ENCODE assay signal across 11 mouse cellular contexts in the genomic region with DNA sequence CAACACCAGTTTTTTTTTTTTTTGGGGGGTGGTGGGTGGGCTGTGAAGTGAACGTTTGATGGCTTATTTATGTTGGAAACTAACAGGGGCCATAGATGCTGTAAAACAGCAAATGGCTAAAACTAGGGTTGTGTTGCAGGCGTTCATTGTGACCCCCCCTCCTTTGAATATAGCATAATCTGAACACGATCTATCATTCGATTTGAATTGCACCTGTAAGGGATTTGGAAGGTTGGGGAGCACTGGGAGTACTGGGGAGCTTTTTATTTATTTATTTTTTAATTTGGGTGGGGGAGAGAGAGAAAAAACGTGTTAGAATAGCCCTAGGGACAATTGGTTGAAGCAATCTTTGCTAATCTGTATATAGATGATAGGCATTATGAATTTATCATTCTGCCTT. TPM values are rescaled to one million over a fixed set of nuclear protein-coding genes. Genes with fewer than 3 reads are reported as not detected.
A peak's percentile ranks its signal among the peaks of the same experiment; 100 is the strongest.
DNase-seq lines count a peak whose midpoint lies in the region; ATAC-seq lines count a peak whose summit lies in the region.
"Had no signal": no experiment of that assay in that cellular context is flagged by ENCODE, and none has a peak within 500 bp of the region (broad histone marks: within the 10 kb centered on the region; RNA-seq: fewer than 3 reads in every experiment).

No protein-coding gene starts in this region.

- no peak overlapping the region for H3K27ac ChIP-seq in lung, embryonic 15.5 days
- H3K27ac ChIP-seq in forebrain, embryonic 14.5 days (ENCODE audit: low read depth, low read length), result no peak overlapping the region
- H3K27ac ChIP-seq in intestine, embryonic 16.5 days (ENCODE audit: low read length), result no peak overlapping the region
- H3K27ac ChIP-seq: kidney, postnatal 0 days had no signal

- WGBS in lung, embryonic 15.5 days, result 34% methylated on average over 5 of the region's 5 CpGs
- 34% methylated on average over 5 of the region's 5 CpGs for WGBS in forebrain, embryonic 14.5 days
- WGBS in intestine, embryonic 16.5 days, result 27% methylated on average over 5 of the region's 5 CpGs

- H3K4me1 ChIP-seq in lung, embryonic 15.5 days, result peaks cover 4% of the 10 kb centered on the region; the same call in 1 of the 2 replicates
- peaks cover 18% of the 10 kb centered on the region for H3K4me1 ChIP-seq in forebrain, embryonic 14.5 days (ENCODE audit: control insufficient read depth, insufficient read depth, low read length)
- peaks cover 3% of the 10 kb centered on the region; the same call in 1 of the 2 replicates for H3K4me1 ChIP-seq in intestine, embryonic 16.5 days (ENCODE audit: control insufficient read depth, insufficient read depth, low read length)

- no peak for DNase-seq in lung, postnatal 10 days
- DNase-seq in forebrain, embryonic 14.5 days (ENCODE audit: low spot score), result peak; percentile 43
- DNase-seq in retina, embryonic 14.5 days (ENCODE audit: low spot score), result peak; percentile 23
- DNase-seq in lung, adult 18-20 months, result no peak
- DNase-seq in adrenal gland, postnatal 36 days, result no peak
- DNase-seq: gastrocnemius, postnatal 14 days had no signal

- peak overlapping the region; percentile 94; the same call in 1 of the 2 replicates for H3K4me2 ChIP-seq in lung, embryonic 15.5 days
- peak overlapping the region; percentile 69 for H3K4me2 ChIP-seq in forebrain, embryonic 14.5 days (ENCODE audit: low read length)
- H3K4me2 ChIP-seq in intestine, embryonic 16.5 days (ENCODE audit: low read depth, low read length), result 0 out of 2 replicates have a peak overlapping the region, but pooled peaks have one; percentile 96

- no peak for ATAC-seq in lung, embryonic 15.5 days (ENCODE audit: borderline replicate concordance, extremely low read depth, low FRiP score, low TSS enrichment)
- no peak for ATAC-seq in forebrain, embryonic 14.5 days
- ATAC-seq in intestine, embryonic 16.5 days, result no peak
- no peak for ATAC-seq in activated CD4-positive, CD25-positive, alpha-beta regulatory T cell, adult 4 months

- no peaks in the 10 kb centered on the region for H3K36me3 ChIP-seq in lung, embryonic 15.5 days
- H3K36me3 ChIP-seq in forebrain, embryonic 14.5 days (ENCODE audit: control insufficient read depth, insufficient read depth, low read length), result no peaks in the 10 kb centered on the region
- H3K36me3 ChIP-seq in intestine, embryonic 16.5 days (ENCODE audit: control insufficient read depth, insufficient read depth, low read length), result no peaks in the 10 kb centered on the region

- H3K9ac ChIP-seq in lung, embryonic 15.5 days, result no peak overlapping the region
- H3K9ac ChIP-seq in forebrain, embryonic 14.5 days (ENCODE audit: low read length), result peak overlapping the region; percentile 69
- H3K9ac ChIP-seq in intestine, embryonic 16.5 days (ENCODE audit: low read depth, low read length), result no peak overlapping the region

- H3K9me3 ChIP-seq in lung, embryonic 15.5 days, result no peaks in the 10 kb centered on the region
- no peaks in the 10 kb centered on the region for H3K9me3 ChIP-seq in forebrain, embryonic 14.5 days (replicated peaks; ENCODE audit: control insufficient read depth, low read length)
- H3K9me3 ChIP-seq in intestine, embryonic 16.5 days (ENCODE audit: control insufficient read depth, low read length), result no peaks in the 10 kb centered on the region

- no peaks in the 10 kb centered on the region for H3K27me3 ChIP-seq in lung, embryonic 15.5 days
- no peaks in the 10 kb centered on the region for H3K27me3 ChIP-seq in forebrain, embryonic 14.5 days (replicated peaks; ENCODE audit: control insufficient read depth, insufficient read depth, low read length)
- no peaks in the 10 kb centered on the region; the same call in 1 of the 2 replicates for H3K27me3 ChIP-seq in intestine, embryonic 16.5 days (replicated peaks; ENCODE audit: control insufficient read depth, insufficient read depth, low read length)

- H3K4me3 ChIP-seq in lung, embryonic 15.5 days, result no peak overlapping the region
- peak overlapping the region; percentile 60 for H3K4me3 ChIP-seq in forebrain, embryonic 14.5 days (ENCODE audit: low read depth, low read length)
- H3K4me3 ChIP-seq in intestine, embryonic 16.5 days (ENCODE audit: low read length), result peak overlapping the region; percentile 57; the same call in 1 of the 2 replicates

RNA-seq across cellular contexts. Expression of gene Ncam2, which starts 1.0 kb away (rescaled TPM):
- polyA plus RNA-seq in lung, embryonic 15.5 days (2015; fragmentation: Nextera tagmentation; extraction: Ambion mirVana), result 0.33 and 0.40 TPM in 2 replicates
- polyA plus RNA-seq in forebrain, embryonic 14.5 days (2014; fragmentation: Nextera tagmentation; extraction: Ambion mirVana), result 5.0 and 8.5 TPM in 2 replicates
- 2.3 and 2.5 TPM in 2 replicates for polyA plus RNA-seq in intestine, embryonic 16.5 days (2015; fragmentation: Nextera tagmentation; extraction: Ambion mirVana)
- not detected for polyA plus RNA-seq in activated CD4-positive, CD25-positive, alpha-beta regulatory T cell, adult 4 months (2017; shearing (Covaris generic))
- total RNA-seq in adrenal gland, postnatal 36 days (2021), result 1 to 10 TPM; 1.1 to 1.2 TPM
- polyA plus RNA-seq: spleen, adult 2 months had no signal

Comparison
In these comparisons a context has a peak if more than half of its experiments do, and no peak if none do; other contexts are left out.
1. DNase-seq: peak in forebrain, embryonic 14.5 days (single experiment) and retina, embryonic 14.5 days (single experiment); none in lung, postnatal 10 days (single experiment), lung, adult 18-20 months (0 of 2) and adrenal gland, postnatal 36 days (0 of 2).
2. Peak in every context shown above with its lines, with median percentiles within 50 percentile points of each other: H3K4me2 ChIP-seq.